ENCODE assay signal across 30 mouse cellular contexts in the genomic region with DNA sequence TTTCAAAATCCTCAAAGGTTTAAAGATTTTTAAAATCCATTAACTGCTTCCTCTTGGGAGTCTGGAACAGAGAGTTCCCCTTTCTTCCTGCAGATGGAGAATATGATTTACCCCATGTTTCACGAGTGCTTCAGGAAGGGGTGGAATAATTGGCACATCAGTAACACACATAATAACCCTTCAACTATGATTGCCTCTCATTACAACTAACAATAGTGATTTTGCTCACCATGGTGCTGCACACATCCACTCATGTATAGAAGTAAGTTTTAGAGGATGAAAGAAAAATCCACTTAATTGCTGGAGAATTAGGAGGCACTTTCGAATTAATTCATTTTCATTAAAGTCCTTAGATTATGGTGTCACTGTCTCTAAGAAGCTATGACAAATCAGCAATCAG.
A peak's percentile ranks its signal among the peaks of the same experiment; 100 is the strongest.
DNase-seq lines count a peak whose midpoint lies in the region; ATAC-seq lines count a peak whose summit lies in the region.
"Had no signal": no experiment of that assay in that cellular context is flagged by ENCODE, and none has a peak within 500 bp of the region (broad histone marks: within the 10 kb centered on the region; RNA-seq: fewer than 3 reads in every experiment).

No protein-coding gene starts in this region.

- H3K4me3 ChIP-seq in forebrain, embryonic 11.5 days (ENCODE audit: low read depth, low read length), result no peak overlapping the region
- H3K4me3 ChIP-seq in forebrain, embryonic 10.5 days, result no peak overlapping the region
- H3K4me3 ChIP-seq in forebrain, embryonic 13.5 days, result no peak overlapping the region
- H3K4me3 ChIP-seq in forebrain, embryonic 16.5 days (replicated peaks; ENCODE audit: low read length), result no peak overlapping the region
- H3K4me3 ChIP-seq in midbrain, embryonic 10.5 days, result no peak overlapping the region
- H3K4me3 ChIP-seq: embryonic facial prominence, embryonic 10.5 days; embryonic facial prominence, embryonic 13.5 days; erythroblast, embryonic 14.5 days; gastrocnemius, adult 2 months; heart, adult 2 months; heart, embryonic 10.5 days; heart, embryonic 13.5 days had no signal

- WGBS in forebrain, embryonic 11.5 days, result 53% methylated on average over 2 of the region's 2 CpGs
- WGBS in forebrain, embryonic 10.5 days, result 66% methylated on average over 2 of the region's 2 CpGs
- 21% methylated on average over 2 of the region's 2 CpGs for WGBS in forebrain, embryonic 13.5 days
- WGBS in forebrain, embryonic 16.5 days, result 6% methylated on average over 2 of the region's 2 CpGs
- WGBS in midbrain, embryonic 10.5 days, result 78% methylated on average over 2 of the region's 2 CpGs

- H3K4me1 ChIP-seq in forebrain, embryonic 11.5 days (replicated peaks; ENCODE audit: control insufficient read depth, insufficient read depth, low read length), result no peaks in the 10 kb centered on the region
- H3K4me1 ChIP-seq in forebrain, embryonic 10.5 days, result no peaks in the 10 kb centered on the region
- no peaks in the 10 kb centered on the region for H3K4me1 ChIP-seq in forebrain, embryonic 13.5 days
- peaks cover 1% of the 10 kb centered on the region; the same call in 1 of the 2 replicates for H3K4me1 ChIP-seq in forebrain, embryonic 16.5 days (replicated peaks; ENCODE audit: control insufficient read depth, insufficient read depth, low read length)
- no peaks in the 10 kb centered on the region for H3K4me1 ChIP-seq in midbrain, embryonic 10.5 days
- H3K4me1 ChIP-seq: embryonic facial prominence, embryonic 10.5 days; embryonic facial prominence, embryonic 13.5 days; heart, embryonic 10.5 days; heart, embryonic 13.5 days had no signal

- H3K36me3 ChIP-seq in forebrain, embryonic 11.5 days (ENCODE audit: control insufficient read depth, insufficient read depth, low read length), result no peaks in the 10 kb centered on the region
- H3K36me3 ChIP-seq in forebrain, embryonic 10.5 days (replicated peaks), result no peaks in the 10 kb centered on the region
- H3K36me3 ChIP-seq in forebrain, embryonic 13.5 days (ENCODE audit: poor library complexity, severe bottlenecking), result no peaks in the 10 kb centered on the region
- no peaks in the 10 kb centered on the region for H3K36me3 ChIP-seq in forebrain, embryonic 16.5 days (ENCODE audit: control insufficient read depth, insufficient read depth)
- no peaks in the 10 kb centered on the region for H3K36me3 ChIP-seq in midbrain, embryonic 10.5 days
- H3K36me3 ChIP-seq: embryonic facial prominence, embryonic 10.5 days; embryonic facial prominence, embryonic 13.5 days; heart, embryonic 10.5 days; heart, embryonic 13.5 days had no signal

- peak; percentile 72 for ATAC-seq in forebrain, embryonic 11.5 days (replicated peaks; ENCODE audit: low FRiP score)
- peak; percentile 95 for ATAC-seq in forebrain, embryonic 13.5 days
- ATAC-seq in forebrain, embryonic 16.5 days, result peak; percentile 96
- ATAC-seq: activated CD4-positive, CD25-positive, alpha-beta regulatory T cell, adult 4 months; hindbrain, postnatal 0 days; inflammation-experienced regulatory T-cells, adult 6 months; intestine, embryonic 16.5 days had no signal

- no peak overlapping the region for H3K4me2 ChIP-seq in forebrain, embryonic 11.5 days (ENCODE audit: low read depth, low read length, severe bottlenecking)
- H3K4me2 ChIP-seq in forebrain, embryonic 13.5 days, result no peak overlapping the region
- no peak overlapping the region for H3K4me2 ChIP-seq in forebrain, embryonic 16.5 days (ENCODE audit: low read length)
- H3K4me2 ChIP-seq: embryonic facial prominence, embryonic 13.5 days; heart, embryonic 13.5 days; hindbrain, embryonic 14.5 days had no signal

- H3K9me3 ChIP-seq in forebrain, embryonic 11.5 days (ENCODE audit: control insufficient read depth, low read length), result no peaks in the 10 kb centered on the region
- H3K9me3 ChIP-seq in forebrain, embryonic 10.5 days, result no peaks in the 10 kb centered on the region
- H3K9me3 ChIP-seq in forebrain, embryonic 13.5 days (replicated peaks), result no peaks in the 10 kb centered on the region
- no peaks in the 10 kb centered on the region for H3K9me3 ChIP-seq in forebrain, embryonic 16.5 days (ENCODE audit: control insufficient read depth, low read length)
- no peaks in the 10 kb centered on the region for H3K9me3 ChIP-seq in midbrain, embryonic 10.5 days (replicated peaks)
- H3K9me3 ChIP-seq: embryonic facial prominence, embryonic 10.5 days; embryonic facial prominence, embryonic 13.5 days; heart, embryonic 10.5 days; heart, embryonic 13.5 days had no signal

- DNase-seq in forebrain, embryonic 11.5 days (ENCODE audit: low spot score), result no peak
- no peak for DNase-seq in forebrain, embryonic 10.5 days (ENCODE audit: extremely low spot score, low spot score)
- DNase-seq in brain, adult 2 months (ENCODE audit: low read depth, low spot score), result peak; percentile 40
- no peak for DNase-seq in embryo, embryonic 9.5 days (ENCODE audit: extremely low spot score)
- DNase-seq in midbrain, embryonic 10.5 days (ENCODE audit: low spot score), result no peak
- DNase-seq in frontal cortex, postnatal 25 days (ENCODE audit: low spot score in 2 of 2), result no peak
- DNase-seq: adrenal gland, adult 8-10 months; adrenal gland, postnatal 25 days; cerebellum, adult 11 months; cerebellum, adult 2 months; cerebellum, adult 9-11 months; cerebellum, postnatal 25 days; gastrocnemius, adult 2 months; gastrocnemius, postnatal 14 days; heart, adult 2 months; heart, postnatal 14 days; heart, postnatal 4 days; kidney, adult 18-20 months had no signal

- no peak overlapping the region for H3K27ac ChIP-seq in forebrain, embryonic 11.5 days (ENCODE audit: low read depth, low read length)
- H3K27ac ChIP-seq in forebrain, embryonic 10.5 days, result no peak overlapping the region
- H3K27ac ChIP-seq in forebrain, embryonic 13.5 days, result no peak overlapping the region
- no peak overlapping the region for H3K27ac ChIP-seq in forebrain, embryonic 16.5 days (ENCODE audit: low read length)
- H3K27ac ChIP-seq in midbrain, embryonic 10.5 days (replicated peaks), result no peak overlapping the region
- H3K27ac ChIP-seq: embryonic facial prominence, embryonic 10.5 days; embryonic facial prominence, embryonic 13.5 days; gastrocnemius, adult 2 months; heart, adult 2 months; heart, embryonic 10.5 days; heart, embryonic 13.5 days; hindbrain, embryonic 14.5 days; hindbrain, postnatal 0 days had no signal

- no peak overlapping the region for H3K9ac ChIP-seq in forebrain, embryonic 11.5 days (ENCODE audit: low read length)
- H3K9ac ChIP-seq in forebrain, embryonic 13.5 days, result no peak overlapping the region
- H3K9ac ChIP-seq in forebrain, embryonic 16.5 days (replicated peaks; ENCODE audit: low read depth, low read length), result no peak overlapping the region
- H3K9ac ChIP-seq: embryonic facial prominence, embryonic 13.5 days; heart, embryonic 13.5 days; hindbrain, embryonic 14.5 days had no signal

- no peaks in the 10 kb centered on the region for H3K27me3 ChIP-seq in forebrain, embryonic 11.5 days (ENCODE audit: control insufficient read depth, insufficient read depth, low read length)
- no peaks in the 10 kb centered on the region for H3K27me3 ChIP-seq in forebrain, embryonic 10.5 days (ENCODE audit: poor library complexity, severe bottlenecking)
- no peaks in the 10 kb centered on the region for H3K27me3 ChIP-seq in forebrain, embryonic 13.5 days
- H3K27me3 ChIP-seq in forebrain, embryonic 16.5 days (replicated peaks; ENCODE audit: control insufficient read depth, insufficient read depth, low read length), result no peaks in the 10 kb centered on the region
- no peaks in the 10 kb centered on the region for H3K27me3 ChIP-seq in midbrain, embryonic 10.5 days (ENCODE audit: low read depth, poor library complexity, severe bottlenecking)
- H3K27me3 ChIP-seq: embryonic facial prominence, embryonic 13.5 days; heart, embryonic 13.5 days had no signal
